Mouse (Mus musculus) lung, postnatal 0 days (tissue): ENCODE results near the gene Vil1.

Experiments used
- CTCF ChIP-seq: IDR thresholded peaks from 2 replicates; pipeline ENCODE4 v1.5.1; 2016; ENCODE audit warnings: antibody characterized with exemption, mild to moderate bottlenecking
- EP300 ChIP-seq: IDR thresholded peaks from 2 replicates; pipeline ENCODE4 v1.6.1; 2016; ENCODE audit warnings: antibody characterized with exemption, mild to moderate bottlenecking, control low read depth

GRCm38 (mm10) chr1:74364270-74364669 lies 44.9 kb upstream of the Vil1 start:
- no peak for TF ChIP-seq CTCF
- TF ChIP-seq EP300: no peak
